Mouse (Mus musculus) hindbrain, embryonic 15.5 days (tissue): ENCODE measurements around the gene Opcml. TPM values are rescaled to one million over a fixed set of nuclear protein-coding genes. Genes with fewer than 3 reads are reported as not detected.

Source experiments
- ATAC-seq: fragments of 200-750 bp; cut with Nextera tagmentation; 2 replicates; pipeline ENCODE4 v1.8.0; 2017; ENCODE audit warnings: low read depth, moderate number of reproducible peaks, moderate TSS enrichment; ENCODE audit not compliant: low FRiP score
- H3K27ac ChIP-seq: fragments of 300-500 bp; sonication (generic); replicated peaks from 2 replicates; pipeline ENCODE4 v1.5.1; 2015; ENCODE audit warnings: mild to moderate bottlenecking, inconsistent platforms
- H3K27me3 ChIP-seq: fragments of 300-500 bp; sonication (generic); 2 replicates; pipeline ENCODE4 v1.6.1; 2015; ENCODE audit warnings: control low read depth, inconsistent platforms
- H3K36me3 ChIP-seq: fragments of 300-500 bp; sonication (generic); 2 replicates; pipeline ENCODE4 v1.6.1; 2015; ENCODE audit warnings: control low read depth, inconsistent platforms
- H3K4me1 ChIP-seq: fragments of 300-500 bp; sonication (generic); replicated peaks from 2 replicates; pipeline ENCODE4 v1.6.1; 2015; ENCODE audit warnings: control low read depth, inconsistent platforms
- H3K4me2 ChIP-seq: fragments of 300-500 bp; sonication (generic); 2 replicates; pipeline ENCODE4 v1.6.1; 2015; ENCODE audit warnings: moderate library complexity, mild to moderate bottlenecking, inconsistent platforms
- H3K4me3 ChIP-seq: fragments of 300-500 bp; sonication (generic); 2 replicates; pipeline ENCODE4 v1.5.1; 2015; ENCODE audit warnings: mild to moderate bottlenecking, inconsistent platforms
- H3K9ac ChIP-seq: fragments of 300-500 bp; sonication (generic); 2 replicates; pipeline ENCODE4 v1.6.1; 2015; ENCODE audit warnings: inconsistent platforms
- H3K9me3 ChIP-seq: fragments of 300-500 bp; sonication (generic); 2 replicates; pipeline ENCODE4 v1.6.1; 2016; ENCODE audit warnings: control low read depth, inconsistent platforms
- WGBS: fragments of 180-500 bp; shearing (Covaris S2); methylation state at CpG from one replicate; pipeline ENCODE4 v1.1.7; 2015; 5-methylcytosine and 5-hydroxymethylcytosine counted together
- polyA plus RNA-seq: library from polyadenylated mRNA; unstranded; fragments of >200 nt; fragmentation: Nextera tagmentation; extraction: Ambion mirVana; gene quantifications from 2 replicates; pipeline ENCODE4 v1.2.1, GENCODE M21; 2015

Opcml gene
- polyA plus RNA-seq, 1 experiment from 2014 or later: 41.8 TPM

DNA sequence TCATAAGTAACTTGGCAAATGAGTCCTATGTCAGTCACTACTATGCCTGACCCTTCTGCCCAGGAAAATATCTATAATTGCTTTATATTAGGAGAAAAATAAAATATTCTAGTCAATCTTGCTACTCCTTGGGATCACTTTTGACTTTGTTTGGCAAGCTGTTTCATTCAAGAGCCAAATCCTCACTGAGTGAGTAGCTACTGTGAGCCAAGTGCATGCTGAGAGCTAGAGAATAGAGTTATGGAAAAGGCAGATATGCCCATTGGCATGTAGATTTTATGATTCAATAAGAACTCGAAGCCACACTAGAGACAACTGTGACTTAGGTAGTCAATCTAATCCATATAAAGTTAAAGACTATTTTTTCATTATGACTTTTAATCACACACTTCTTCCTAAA is 340.9 kb downstream of the Opcml start:
- Histone ChIP-seq H3K9me3 (no peaks in the 10 kb centered on the region), H3K27ac (no peak overlapping the region), H3K4me1 (no peaks in the 10 kb centered on the region; the same call in 1 of the 2 replicates), H3K4me3 (no peak overlapping the region), H3K4me2 (no peak overlapping the region), H3K36me3 (no peaks in the 10 kb centered on the region), H3K9ac (no peak overlapping the region), H3K27me3 (no peaks in the 10 kb centered on the region)
- WGBS: 72% methylated on average over 1 of the region's 1 CpGs
- ATAC-seq: no peak

DNA sequence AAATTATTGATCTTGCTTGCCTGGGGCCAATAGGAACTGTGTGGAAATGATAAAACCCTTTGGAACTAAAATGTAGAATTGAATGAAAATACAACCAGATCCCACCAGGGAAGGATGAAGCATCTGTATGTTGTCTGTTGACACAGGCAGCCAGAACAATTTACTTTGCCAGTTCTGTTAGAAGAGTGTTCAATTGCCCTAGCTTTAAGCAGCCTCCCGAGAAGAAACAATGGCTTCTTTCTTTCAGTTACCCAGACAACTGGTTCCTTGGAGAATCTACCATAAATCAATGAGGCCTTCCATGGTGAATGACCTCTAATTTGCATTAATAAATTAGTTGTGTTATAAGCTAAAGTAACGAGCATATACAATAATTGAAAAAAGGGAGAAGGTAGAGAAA is 346.0 kb downstream of the Opcml start:
- no peak overlapping the region for H3K27ac ChIP-seq
- no peaks in the 10 kb centered on the region for H3K9me3 ChIP-seq
- H3K4me2 ChIP-seq: no peak overlapping the region
- WGBS: 10% methylated on average over 2 of the region's 2 CpGs
- no peaks in the 10 kb centered on the region for H3K27me3 ChIP-seq
- no peak overlapping the region for H3K4me3 ChIP-seq
- no peaks in the 10 kb centered on the region for H3K36me3 ChIP-seq
- no peak overlapping the region for H3K9ac ChIP-seq
- no peak for ATAC-seq
- H3K4me1 ChIP-seq: no peaks in the 10 kb centered on the region; the same call in 1 of the 2 replicates

DNA sequence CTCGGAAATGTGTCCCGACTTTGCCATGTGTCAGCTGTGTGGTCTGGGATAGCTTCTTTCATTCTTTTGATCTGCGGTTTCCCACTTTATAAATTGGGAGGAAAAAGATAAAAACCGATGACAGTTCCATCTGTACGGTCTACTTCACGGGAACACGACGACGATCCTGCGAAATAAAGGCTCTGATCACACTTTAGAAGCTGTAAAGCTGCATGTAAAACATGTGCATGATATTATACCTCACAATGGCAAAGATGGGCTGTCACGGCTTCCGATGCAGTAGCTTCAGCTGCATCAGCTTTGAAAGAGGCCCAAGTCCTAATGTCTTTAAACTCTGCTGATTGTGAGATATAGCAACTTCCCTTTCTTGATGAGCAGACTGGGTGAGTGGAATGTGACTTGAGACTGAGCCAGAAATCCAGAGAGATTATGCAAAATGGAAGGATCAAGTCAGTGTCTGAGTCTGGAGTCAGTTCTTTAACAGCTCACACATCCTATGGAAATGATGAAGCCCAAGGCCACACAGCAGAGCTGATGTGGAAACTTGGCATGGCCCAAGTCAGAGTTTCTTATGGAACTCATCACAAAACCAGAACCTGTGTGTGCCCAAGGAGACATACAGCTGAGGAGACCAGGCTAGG is 349.5 kb downstream of the Opcml start:
- 86% methylated on average over 12 of the region's 12 CpGs for WGBS
- no peak overlapping the region for H3K9ac ChIP-seq
- no peaks in the 10 kb centered on the region for H3K36me3 ChIP-seq
- no peak overlapping the region for H3K27ac ChIP-seq
- no peaks in the 10 kb centered on the region for H3K9me3 ChIP-seq
- H3K4me2 ChIP-seq: no peak overlapping the region
- H3K4me3 ChIP-seq: no peak overlapping the region
- H3K4me1 ChIP-seq: no peaks in the 10 kb centered on the region; the same call in 1 of the 2 replicates
- H3K27me3 ChIP-seq: no peaks in the 10 kb centered on the region
- ATAC-seq: no peak

DNA sequence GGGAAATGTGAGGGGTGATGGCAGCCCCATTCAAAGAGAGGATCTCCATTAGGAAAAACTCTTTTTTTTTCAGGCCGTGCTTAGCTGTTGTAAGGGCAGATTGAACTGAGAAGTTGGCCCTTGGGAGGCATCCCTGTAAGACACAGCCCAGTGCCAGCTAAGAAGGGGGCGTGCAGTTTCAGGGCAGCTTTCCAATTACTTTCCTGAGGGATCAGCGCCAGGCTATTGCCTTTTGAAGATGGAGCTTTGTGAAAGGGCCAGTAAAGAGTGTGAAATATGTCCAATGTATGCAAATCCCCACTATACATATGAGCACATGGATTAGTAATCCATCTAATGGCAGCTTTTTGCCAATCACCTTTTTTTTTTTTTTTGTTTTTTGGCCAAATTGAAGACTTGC is 358.9 kb downstream of the Opcml start:
- Histone ChIP-seq H3K4me1 (peaks cover 14% of the 10 kb centered on the region), H3K36me3 (no peaks in the 10 kb centered on the region), H3K9me3 (no peaks in the 10 kb centered on the region), H3K4me3 (no peak overlapping the region), H3K27ac (no peak overlapping the region), H3K27me3 (no peaks in the 10 kb centered on the region), H3K9ac (no peak overlapping the region), H3K4me2 (no peak overlapping the region)
- ATAC-seq: no peak
- 62% methylated on average over 3 of the region's 3 CpGs for WGBS

DNA sequence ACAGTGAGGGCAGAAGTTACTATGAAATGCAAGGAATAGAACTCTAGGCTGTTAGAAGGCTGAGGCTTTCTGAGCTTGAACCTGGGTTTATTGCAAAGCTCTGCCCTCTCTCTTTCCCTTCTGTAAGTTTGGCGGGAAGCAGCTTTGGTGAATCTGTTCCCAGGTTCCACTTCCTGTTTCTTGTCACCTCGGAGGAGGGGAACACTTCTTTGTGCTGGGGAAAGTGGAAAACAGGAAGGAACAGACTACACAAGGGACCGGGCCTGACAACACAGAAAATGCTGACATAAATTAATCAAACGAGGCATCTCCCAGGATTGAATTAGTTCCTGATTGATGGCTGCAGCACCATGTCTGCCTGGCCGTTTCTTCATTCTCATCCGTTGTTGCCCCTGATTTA is 363.2 kb downstream of the Opcml start:
- Histone ChIP-seq H3K4me1 (peaks cover 12% of the 10 kb centered on the region), H3K27ac (no peak overlapping the region), H3K27me3 (no peaks in the 10 kb centered on the region), H3K9ac (no peak overlapping the region), H3K4me2 (no peak overlapping the region), H3K9me3 (no peaks in the 10 kb centered on the region), H3K36me3 (no peaks in the 10 kb centered on the region), H3K4me3 (no peak overlapping the region)
- ATAC-seq: no peak
- 40% methylated on average over 6 of the region's 6 CpGs for WGBS

DNA sequence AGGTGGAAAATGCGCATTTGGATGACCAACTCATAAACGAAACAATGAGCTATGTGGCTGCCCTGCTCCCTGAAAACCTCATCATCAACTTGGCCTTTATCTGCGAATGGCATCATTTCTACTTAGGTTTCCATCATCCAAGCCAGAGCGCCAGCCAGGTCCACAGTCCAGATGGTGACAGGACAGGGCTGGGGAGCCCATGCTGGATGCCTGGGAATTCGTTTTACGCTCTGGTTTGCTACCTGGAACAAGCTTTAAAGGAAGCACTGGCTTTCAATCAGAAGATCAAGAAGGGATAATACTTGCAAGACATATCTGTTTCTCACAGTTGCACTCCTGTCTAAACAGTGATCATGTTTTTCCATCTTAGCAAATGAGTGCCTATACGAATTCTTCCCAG is 366.5 kb downstream of the Opcml start:
- 89% methylated on average over 7 of the region's 7 CpGs for WGBS
- Histone ChIP-seq H3K4me2 (no peak overlapping the region), H3K27me3 (no peaks in the 10 kb centered on the region), H3K9ac (no peak overlapping the region), H3K9me3 (no peaks in the 10 kb centered on the region), H3K36me3 (no peaks in the 10 kb centered on the region), H3K4me3 (no peak overlapping the region), H3K4me1 (0 out of 2 replicates have a peak, but pooled peaks cover 4% of the 10 kb centered on the region), H3K27ac (no peak overlapping the region)
- ATAC-seq: no peak

DNA sequence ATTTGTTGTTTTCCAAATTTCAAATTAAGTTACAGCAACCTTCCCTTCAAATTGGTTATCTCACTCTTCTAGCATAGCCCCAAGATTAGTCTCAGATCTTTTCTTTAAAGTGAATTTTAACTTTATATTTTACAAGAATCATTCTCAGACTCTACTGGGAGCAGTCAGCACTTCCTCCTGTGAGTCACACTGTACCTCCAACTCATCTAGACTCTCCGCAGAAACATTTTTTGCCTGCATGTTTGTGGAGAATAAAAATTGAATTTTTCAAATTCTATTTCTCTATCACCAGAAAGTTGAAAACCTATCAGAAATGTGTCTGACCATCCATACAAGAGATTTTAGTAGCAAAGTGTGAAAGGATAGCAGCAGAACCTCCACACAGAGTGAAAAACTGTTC is 370.4 kb downstream of the Opcml start:
- Histone ChIP-seq H3K36me3 (no peaks in the 10 kb centered on the region), H3K27me3 (no peaks in the 10 kb centered on the region), H3K4me3 (no peak overlapping the region), H3K27ac (no peak overlapping the region), H3K9ac (no peak overlapping the region), H3K4me2 (no peak overlapping the region), H3K4me1 (peaks cover 3% of the 10 kb centered on the region; the same call in 1 of the 2 replicates), H3K9me3 (no peaks in the 10 kb centered on the region)
- no peak for ATAC-seq
- 97% methylated on average over 1 of the region's 1 CpGs for WGBS

DNA sequence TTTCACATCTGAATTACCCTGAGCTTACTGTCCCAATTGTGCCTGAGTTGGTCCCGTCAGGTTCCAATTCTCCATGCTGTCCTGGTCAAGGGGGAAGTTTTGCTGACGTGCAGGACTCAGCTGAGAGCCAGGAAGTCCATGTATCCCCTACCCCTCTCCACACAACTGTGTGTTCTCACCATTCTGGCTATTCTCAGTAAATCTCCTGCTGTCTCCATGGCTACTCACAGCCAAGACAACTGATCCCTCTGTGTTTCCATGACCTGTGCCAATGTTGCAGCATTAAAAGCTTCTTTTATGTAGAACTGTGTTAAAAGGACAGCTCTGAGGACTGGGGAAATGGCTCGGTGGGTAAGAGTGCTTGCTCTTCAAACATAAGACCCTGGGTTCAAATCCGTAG is 373.4 kb downstream of the Opcml start:
- no peaks in the 10 kb centered on the region for H3K27me3 ChIP-seq
- H3K27ac ChIP-seq: no peak overlapping the region
- no peaks in the 10 kb centered on the region for H3K36me3 ChIP-seq
- H3K4me1 ChIP-seq: peaks cover 3% of the 10 kb centered on the region; the same call in 1 of the 2 replicates
- no peaks in the 10 kb centered on the region for H3K9me3 ChIP-seq
- WGBS: 40% methylated on average over 4 of the region's 4 CpGs
- ATAC-seq: peak; percentile 83
- H3K4me2 ChIP-seq: no peak overlapping the region
- no peak overlapping the region for H3K9ac ChIP-seq
- H3K4me3 ChIP-seq: no peak overlapping the region

DNA sequence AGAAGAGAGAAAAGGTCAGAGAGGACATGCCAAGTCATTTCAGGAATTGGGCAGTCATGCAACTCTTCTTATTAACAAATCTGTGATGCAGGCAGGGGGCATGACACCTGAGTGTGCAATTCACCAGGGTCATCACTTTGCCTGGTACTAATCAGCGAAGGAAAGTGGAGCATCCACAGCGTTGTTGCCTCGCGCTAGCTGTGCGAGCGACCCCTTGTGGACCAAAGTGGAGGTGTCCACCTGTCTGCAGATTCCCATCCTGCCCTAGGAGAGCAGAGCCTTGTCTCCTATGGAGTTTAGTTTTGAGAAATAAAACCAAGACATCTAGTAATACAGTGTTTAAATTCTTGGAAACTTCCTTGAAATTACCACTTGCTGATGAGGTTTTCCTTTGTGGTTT is 381.3 kb downstream of the Opcml start:
- Histone ChIP-seq H3K4me1 (peaks cover 6% of the 10 kb centered on the region; the same call in 1 of the 2 replicates), H3K36me3 (no peaks in the 10 kb centered on the region)

DNA sequence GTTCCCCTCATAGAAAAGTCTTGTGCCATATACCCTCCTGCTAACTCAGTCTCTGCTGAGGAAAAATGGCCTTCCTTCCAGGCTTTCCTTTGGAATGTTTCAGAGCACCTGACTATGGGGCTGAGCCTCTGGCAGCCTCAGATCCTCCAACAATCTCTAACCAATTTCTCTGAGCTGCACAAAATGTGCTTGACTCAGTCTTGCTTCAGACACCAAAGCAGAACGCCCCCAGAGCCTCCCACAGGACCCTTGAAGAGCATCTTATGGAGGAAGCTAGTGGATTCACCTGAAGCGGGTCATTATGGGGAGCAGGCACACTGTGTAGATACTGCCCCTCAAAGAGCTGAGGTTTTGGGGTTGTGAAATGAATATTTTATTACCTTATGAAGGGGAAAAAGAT is 386.5 kb downstream of the Opcml start:
- Histone ChIP-seq H3K27ac (no peak overlapping the region), H3K4me1 (peaks cover 12% of the 10 kb centered on the region), H3K27me3 (no peaks in the 10 kb centered on the region), H3K4me3 (no peak overlapping the region), H3K9ac (no peak overlapping the region), H3K9me3 (no peaks in the 10 kb centered on the region), H3K36me3 (no peaks in the 10 kb centered on the region), H3K4me2 (no peak overlapping the region)
- ATAC-seq: no peak
- WGBS: 88% methylated on average over 2 of the region's 2 CpGs

More for the DNA sequence above, 381.3 kb downstream of the Opcml start:
- no peak overlapping the region for H3K27ac ChIP-seq
- ATAC-seq: no peak
- 7% methylated on average over 6 of the region's 6 CpGs for WGBS
- H3K9ac ChIP-seq: no peak overlapping the region
- no peaks in the 10 kb centered on the region for H3K9me3 ChIP-seq
- H3K27me3 ChIP-seq: no peaks in the 10 kb centered on the region
- no peak overlapping the region for H3K4me3 ChIP-seq
- H3K4me2 ChIP-seq: no peak overlapping the region

DNA sequence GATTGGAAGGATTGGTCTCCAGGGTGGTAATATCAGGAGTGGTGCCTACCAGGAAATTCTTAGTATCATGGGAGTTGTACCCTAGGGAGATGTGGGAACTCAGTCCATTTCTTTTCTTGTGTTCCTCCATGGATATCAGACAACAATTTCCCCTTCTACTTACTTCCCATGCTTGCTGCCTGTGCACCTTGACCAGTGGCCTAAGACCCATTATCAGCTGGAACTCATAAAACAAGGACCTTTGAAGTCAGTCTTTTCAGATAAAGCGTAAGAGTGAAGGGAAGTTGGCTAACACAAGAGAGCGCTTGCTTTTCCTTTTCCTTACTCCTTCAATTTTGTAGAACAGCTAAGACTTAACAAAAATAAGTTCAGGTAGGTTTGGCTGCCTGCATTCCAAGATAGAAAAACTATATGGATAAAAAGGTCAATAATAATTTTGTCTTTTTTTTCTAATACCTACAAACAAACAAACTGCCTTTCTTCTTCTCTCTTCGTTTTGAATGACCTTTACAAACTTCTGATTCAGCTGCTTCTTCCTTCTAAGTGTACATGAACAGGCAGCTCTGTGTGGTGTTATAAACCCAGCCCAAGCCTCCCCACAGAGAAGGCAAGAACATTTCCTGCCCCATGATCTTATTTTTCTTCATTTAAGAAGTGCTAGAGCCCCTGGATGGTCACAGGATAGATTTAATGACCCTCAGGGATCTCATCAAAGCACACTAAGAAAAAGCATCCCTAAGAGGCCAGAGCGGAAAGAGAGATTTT is 387.7 kb downstream of the Opcml start:
- Histone ChIP-seq H3K27me3 (no peaks in the 10 kb centered on the region), H3K4me3 (no peak overlapping the region), H3K9ac (no peak overlapping the region), H3K36me3 (no peaks in the 10 kb centered on the region), H3K9me3 (no peaks in the 10 kb centered on the region), H3K27ac (no peak overlapping the region), H3K4me2 (no peak overlapping the region), H3K4me1 (peaks cover 6% of the 10 kb centered on the region; the same call in 1 of the 2 replicates)
- 86% methylated on average over 4 of the region's 4 CpGs for WGBS
- no peak for ATAC-seq

DNA sequence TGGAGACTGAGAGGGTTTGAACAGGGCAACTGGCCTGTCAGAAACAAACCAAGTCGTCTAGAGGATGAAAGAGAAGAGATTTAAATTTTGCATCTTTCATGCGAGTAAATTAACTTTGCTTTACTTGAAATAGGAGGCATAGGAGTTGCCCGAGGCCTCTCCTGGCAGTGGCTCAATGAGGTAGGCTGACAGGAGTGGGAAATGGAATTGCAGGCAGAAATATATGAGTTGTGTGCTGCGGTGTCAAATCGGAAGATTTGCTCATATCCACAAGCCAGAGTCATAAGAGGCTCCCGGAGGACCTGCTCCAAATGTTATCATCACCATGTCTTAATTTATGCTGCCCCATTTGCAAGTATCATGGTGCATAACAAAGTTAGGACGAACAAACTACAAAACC is 391.3 kb downstream of the Opcml start:
- H3K27me3 ChIP-seq: no peaks in the 10 kb centered on the region
- no peak for ATAC-seq
- WGBS: 71% methylated on average over 7 of the region's 7 CpGs

More for the DNA sequence above, 391.3 kb downstream of the Opcml start:
- no peak overlapping the region for H3K4me2 ChIP-seq
- no peak overlapping the region for H3K9ac ChIP-seq
- H3K9me3 ChIP-seq: no peaks in the 10 kb centered on the region
- H3K27ac ChIP-seq: no peak overlapping the region
- no peaks in the 10 kb centered on the region for H3K36me3 ChIP-seq
- H3K4me1 ChIP-seq: peaks cover 6% of the 10 kb centered on the region; the same call in 1 of the 2 replicates
- H3K4me3 ChIP-seq: no peak overlapping the region
